In the genomic region with DNA sequence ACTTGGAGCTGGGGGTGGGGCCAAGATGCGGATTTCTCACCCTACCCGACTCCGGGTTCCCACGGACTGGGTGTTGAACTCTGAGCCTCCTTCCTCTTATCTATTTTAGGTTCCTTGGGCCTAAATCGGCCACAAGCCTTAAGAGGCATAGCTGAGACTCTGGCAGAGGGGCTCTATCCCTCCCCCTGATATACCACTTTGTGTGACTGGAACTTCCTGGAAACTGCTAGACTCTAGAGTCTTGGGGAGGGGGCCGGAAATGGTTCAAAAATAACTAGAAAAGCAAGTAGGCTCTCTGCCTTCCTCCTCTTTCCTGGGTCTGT, we compare ENCODE assay signal across 1 mouse cellular context.
TF ChIP-seq lines count a peak whose summit lies in the region.

No protein-coding gene starts in this region.

TF ChIP-seq in MEL, 35 proteins besides CTCF, POLR2A, EP300 and RAD21:
- TF ChIP-seq NRF1 (IDR thresholded peaks at IDR 0.05; ENCODE audit: insufficient read depth, low read depth, low read length, poor library complexity, severe bottlenecking) = no peak
- TF ChIP-seq MYB (IDR thresholded peaks at IDR 0.05; ENCODE audit: low read depth, low read length) = no peak
- no peak for TF ChIP-seq CHD2 (IDR thresholded peaks at IDR 0.05; ENCODE audit: low read length)
- TF ChIP-seq MEF2A (IDR thresholded peaks at IDR 0.05; ENCODE audit: extremely low read depth, insufficient replicate concordance, low read depth, low read length, poor library complexity, severe bottlenecking) = peak; percentile 67; the same call in 1 of the 2 replicates
- TF ChIP-seq USF2 (IDR thresholded peaks at IDR 0.05; ENCODE audit: borderline replicate concordance in 1 of 2, insufficient read depth in 1 of 2, low read depth in 1 of 2, low read length in 2 of 2) = no peak
- no peak for TF ChIP-seq POLR2AphosphoS2 (IDR thresholded peaks at IDR 0.05; ENCODE audit: low read length)
- peak; percentile 33; the same call in 1 of the 2 replicates for TF ChIP-seq CHD1 (IDR thresholded peaks at IDR 0.05; ENCODE audit: low read depth, low read length)
- TF ChIP-seq ZKSCAN1 (IDR thresholded peaks at IDR 0.05; ENCODE audit: low read depth, low read length) = no peak
- TF ChIP-seq MAZ (IDR thresholded peaks at IDR 0.05; ENCODE audit: low read depth, low read length) = peak; percentile 71; the same call in 1 of the 2 replicates
- 0 out of 2 replicates have a peak, but pooled peaks have one; percentile 5 for TF ChIP-seq HCFC1 (IDR thresholded peaks at IDR 0.05; ENCODE audit: low read depth, low read length)
- TF ChIP-seq UBTF (IDR thresholded peaks at IDR 0.05; ENCODE audit: borderline replicate concordance, insufficient read depth, low read depth, low read length) = no peak
- peak; percentile 60 for TF ChIP-seq GATA1 (IDR thresholded peaks at IDR 0.05; ENCODE audit: low read depth, low read length)
- TF ChIP-seq ZC3H11A (IDR thresholded peaks at IDR 0.05; ENCODE audit: low read depth, low read length) = no peak
- TF ChIP-seq ZMIZ1 (IDR thresholded peaks at IDR 0.05; ENCODE audit: low read depth, low read length) = no peak
- no peak for TF ChIP-seq TCF12 (IDR thresholded peaks at IDR 0.05; ENCODE audit: low read depth, low read length)
- no peak for TF ChIP-seq MAX (IDR thresholded peaks at IDR 0.05; ENCODE audit: low read length)
- no peak for TF ChIP-seq POLR2AphosphoS5 (IDR thresholded peaks at IDR 0.05; ENCODE audit: borderline replicate concordance, low read depth, low read length)
- peak; percentile 75 for TF ChIP-seq ETS1 (IDR thresholded peaks at IDR 0.05; ENCODE audit: low read depth, low read length)
- no peak for TF ChIP-seq USF1 (IDR thresholded peaks at IDR 0.05; ENCODE audit: low read depth, low read length)
- no peak for TF ChIP-seq MYC (IDR thresholded peaks at IDR 0.05; ENCODE audit: low read depth, low read length)
- TF ChIP-seq SMC3 (IDR thresholded peaks at IDR 0.05; ENCODE audit: low read depth, low read length) = no peak
- no peak for TF ChIP-seq MAFK (IDR thresholded peaks at IDR 0.05; ENCODE audit: borderline replicate concordance, low read depth, low read length)
- no peak for TF ChIP-seq BHLHE40 (IDR thresholded peaks at IDR 0.05; ENCODE audit: borderline replicate concordance, low read depth, low read length)
- TF ChIP-seq MXI1 (IDR thresholded peaks at IDR 0.05; ENCODE audit: low read depth, low read length) = no peak
- TF ChIP-seq RCOR1 (IDR thresholded peaks at IDR 0.05; ENCODE audit: low read depth, low read length) = no peak
- peak; percentile 64 for TF ChIP-seq ELF1 (IDR thresholded peaks at IDR 0.05; ENCODE audit: low read depth, low read length)
- no peak for TF ChIP-seq TBP (IDR thresholded peaks at IDR 0.05; ENCODE audit: low read depth, low read length)
- peak; percentile 45; the same call in 1 of the 2 replicates for TF ChIP-seq SIN3A (IDR thresholded peaks at IDR 0.05; ENCODE audit: low read length)
- no peak; the same call in 1 of the 2 replicates for TF ChIP-seq ZNF384 (IDR thresholded peaks at IDR 0.05; ENCODE audit: low read depth, low read length)
- TF ChIP-seq TAL1 (IDR thresholded peaks at IDR 0.05; ENCODE audit: low read length) = no peak
- TF ChIP-seq E2F4 (IDR thresholded peaks at IDR 0.05; ENCODE audit: borderline replicate concordance, low read depth, low read length) = no peak
- no peak for TF ChIP-seq GABPA (IDR thresholded peaks at IDR 0.05; ENCODE audit: low read depth, low read length)
- TF ChIP-seq JUND (IDR thresholded peaks at IDR 0.05; ENCODE audit: low read depth, low read length) = no peak
- TF ChIP-seq NELFE (IDR thresholded peaks at IDR 0.05; ENCODE audit: low read depth, low read length) = no peak
- no peak for TF ChIP-seq KAT2A (conservative IDR thresholded peaks at IDR 0.05; ENCODE audit: low read depth, low read length)
